Mouse (Mus musculus) induced T-regulatory cell, adult 2 months (primary cell): Measurements from ENCODE around the gene Rtn2.

Experiments
- DNase-seq: peaks from one replicate; pipeline ENCODE4 v3.0.0-alpha.2; 2012; ENCODE audit warnings: low read depth

The Rtn2 gene

GRCm38 (mm10) chr7:19301461-19302263, 19.2 kb downstream of the Rtn2 start:
- peak; percentile 79 for DNase-seq

- DNase-seq: no peak
Observed at GRCm38 (mm10) chr7:19302264-19303045, 20.0 kb downstream of the Rtn2 start.

- DNase-seq: peak; percentile 76
Observed at GRCm38 (mm10) chr7:19303046-19303305, 20.6 kb downstream of the Rtn2 start.

GRCm38 (mm10) chr7:19303770-19304169, 21.3 kb downstream of the Rtn2 start:
- peak; percentile 91 for DNase-seq

GRCm38 (mm10) chr7:19304501-19305412, 22.3 kb downstream of the Rtn2 start:
- DNase-seq: no peak

- no peak for DNase-seq
Observed at GRCm38 (mm10) chr7:19305413-19305735, 22.9 kb downstream of the Rtn2 start.

GRCm38 (mm10) chr7:19305796-19306765, 23.7 kb downstream of the Rtn2 start:
- DNase-seq: peak; percentile 67

- peak; percentile 63 for DNase-seq
Observed at GRCm38 (mm10) chr7:19306819-19307738, 24.7 kb downstream of the Rtn2 start.

GRCm38 (mm10) chr7:19307739-19308453, 25.5 kb downstream of the Rtn2 start:
- no peak for DNase-seq

- peak; percentile 95 for DNase-seq
Observed at GRCm38 (mm10) chr7:19308454-19309277, 26.2 kb downstream of the Rtn2 start.

- no peak for DNase-seq
Observed at GRCm38 (mm10) chr7:19309278-19309883, 27.0 kb downstream of the Rtn2 start.

GRCm38 (mm10) chr7:19309884-19310641, 27.6 kb downstream of the Rtn2 start, which contains the start of gene Fosb:
Gene Fosb, minus strand, starts transcription at chr7:19310051.
- peak; percentile 99 for DNase-seq

- peak; percentile 41 for DNase-seq
Observed at GRCm38 (mm10) chr7:19311991-19312390, 29.6 kb downstream of the Rtn2 start.

GRCm38 (mm10) chr7:19314033-19314432, 31.6 kb downstream of the Rtn2 start:
- DNase-seq: no peak

GRCm38 (mm10) chr7:19316451-19317161, 34.2 kb downstream of the Rtn2 start:
- DNase-seq: peak; percentile 49

GRCm38 (mm10) chr7:19318201-19318600, 35.8 kb downstream of the Rtn2 start:
- no peak for DNase-seq

- no peak for DNase-seq
Observed at GRCm38 (mm10) chr7:19318676-19319075, 36.3 kb downstream of the Rtn2 start.
